Mouse (Mus musculus): ENCODE results near the gene Nup210. TPM values are rescaled to one million over a fixed set of nuclear protein-coding genes. Genes with fewer than 3 reads are reported as not detected.

Gene Nup210
- 26.3 and 202 TPM in 2 replicates for polyA plus RNA-seq (2012; ENCODE audit: low replicate concordance)

DNA sequence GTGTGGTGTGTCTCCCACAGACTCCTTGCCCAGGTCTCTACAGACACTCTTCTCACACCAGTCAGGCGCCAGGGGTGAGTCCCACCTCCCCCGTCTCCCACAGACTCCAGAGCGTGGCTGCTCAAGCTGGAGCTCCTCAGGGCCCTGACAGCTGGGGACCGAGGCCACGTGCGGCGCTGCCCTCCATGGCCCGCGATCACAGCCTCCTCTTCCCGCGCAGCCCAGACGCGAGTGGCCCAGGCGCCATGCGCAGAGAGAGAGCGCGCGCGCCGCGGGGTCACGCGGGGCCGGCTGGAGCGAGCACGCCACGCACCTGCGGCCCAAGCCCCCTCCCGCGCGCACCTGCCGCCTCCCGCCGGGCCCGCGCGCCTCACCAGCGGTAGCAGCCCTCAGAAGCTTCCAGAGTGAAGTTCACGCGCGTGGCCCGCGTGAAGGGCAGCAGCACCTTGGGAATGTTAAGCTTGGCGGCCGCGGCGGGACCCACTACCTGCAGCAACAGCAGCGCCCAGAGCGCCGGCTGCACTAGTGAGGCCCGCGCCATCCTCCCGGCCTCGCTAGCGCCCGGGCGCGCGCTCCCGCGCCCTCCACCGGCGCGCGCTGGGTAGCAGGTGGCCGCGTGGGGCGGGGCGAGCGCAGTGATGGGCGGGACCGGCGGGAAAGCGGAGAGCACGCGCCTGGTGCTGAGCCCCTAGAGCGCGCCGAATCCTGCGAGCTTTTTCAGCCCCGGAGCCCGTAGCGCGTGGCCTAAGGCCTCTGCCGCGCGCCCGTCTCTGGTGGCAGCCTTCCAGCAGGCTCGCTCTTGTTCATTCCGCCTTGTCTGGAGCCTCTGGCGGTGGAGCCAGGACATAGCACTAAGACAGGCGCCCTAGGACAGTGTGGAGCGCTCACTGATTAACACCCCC lies at the start of gene Nup210:
Gene Nup210, minus strand, starts transcription at position 586 of the 902 bp plus-strand sequence.

GRCm38 (mm10) chr6:91156554-91157236 lies 40.1 kb upstream of the Nup210 start, which contains the start of gene Hdac11:
Gene Hdac11, plus strand, starts transcription at chr6:91156665.

DNA sequence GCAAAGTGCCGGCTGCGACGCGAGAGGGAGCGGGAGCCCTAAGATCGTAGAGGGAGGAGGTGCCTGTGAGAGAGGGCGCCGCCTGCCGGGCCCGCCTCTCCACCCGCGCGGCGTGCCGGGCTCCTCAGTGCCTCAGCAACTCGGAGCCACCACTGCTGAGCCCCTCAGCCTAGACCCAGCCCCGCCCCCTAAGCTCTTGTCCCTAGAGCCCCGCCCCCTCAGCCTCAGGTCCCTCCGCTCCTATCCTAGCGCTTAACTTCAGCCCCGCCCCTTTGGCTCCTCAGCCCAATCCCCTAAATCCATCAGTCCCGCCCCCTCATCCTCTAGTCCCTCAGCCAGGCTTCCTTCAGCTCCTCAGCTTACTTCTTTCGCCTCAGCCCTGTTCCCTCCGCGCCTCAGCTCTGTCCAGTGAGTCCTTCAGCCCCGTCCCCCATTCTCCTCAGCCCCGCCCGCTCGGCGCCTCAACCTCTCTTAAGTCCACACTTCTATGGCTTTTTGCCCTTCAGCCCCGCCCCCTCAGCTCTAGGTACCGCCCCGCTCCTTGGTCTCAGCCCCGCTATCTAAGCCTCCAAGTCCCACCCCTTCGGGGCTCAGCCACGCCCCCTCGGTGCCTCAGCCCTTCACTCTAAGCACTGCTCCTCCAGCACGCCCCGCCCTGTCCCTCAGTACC lies 127.8 kb downstream of the Nup210 start, which contains the start of gene Iqsec1:
Gene Iqsec1, minus strand, starts transcription at position 38 of the 670 bp plus-strand sequence.

Other genes with a start within 250 kb of the Nup210 start
- gene Iqsec1, start 128.1 kb downstream of the Nup210 start, polyA plus RNA-seq (2012; ENCODE audit: low replicate concordance) = 158 and 166 TPM in 2 replicates
- gene Hdac11, start 39.8 kb upstream of the Nup210 start, polyA plus RNA-seq (2012; ENCODE audit: low replicate concordance) = 2.9 and 4.4 TPM in 2 replicates
- gene Fbln2, start 95.6 kb upstream of the Nup210 start, polyA plus RNA-seq (2012; ENCODE audit: low replicate concordance) = 0.03 and 1.3 TPM in 2 replicates

Measured in leukemia stem cell, adult 10-12 weeks (primary cell).